Mouse (Mus musculus) heart, embryonic 11.5 days (tissue): ENCODE data around the gene Hsd17b2. TPM values are rescaled to one million over a fixed set of nuclear protein-coding genes. Genes with fewer than 3 reads are reported as not detected.

Source experiments
- ATAC-seq: fragments of 200-750 bp; cut with Nextera tagmentation; replicated peaks from 2 replicates; pipeline ENCODE4 v1.8.0; 2017; ENCODE audit warnings: moderate library complexity; ENCODE audit not compliant: insufficient number of reproducible peaks, low FRiP score, low TSS enrichment
- H3K27ac ChIP-seq: fragments of 300-500 bp; sonication (generic); 2 replicates; pipeline ENCODE4 v1.5.1; 2014; ENCODE audit warnings: mild to moderate bottlenecking, low read depth, low read length
- H3K27me3 ChIP-seq: fragments of 300-500 bp; sonication (generic); 2 replicates; pipeline ENCODE4 v1.6.1; 2014; ENCODE audit warnings: mild to moderate bottlenecking, low read length, mixed read lengths; ENCODE audit not compliant: control insufficient read depth, insufficient read depth
- H3K36me3 ChIP-seq: fragments of 300-500 bp; sonication (generic); 2 replicates; pipeline ENCODE4 v1.6.1; 2014; ENCODE audit warnings: mild to moderate bottlenecking, low read length, moderate library complexity, mixed read lengths; ENCODE audit not compliant: control insufficient read depth, insufficient read depth
- H3K4me1 ChIP-seq: fragments of 300-500 bp; sonication (generic); 2 replicates; pipeline ENCODE4 v1.6.1; 2014; ENCODE audit warnings: low read length; ENCODE audit not compliant: control insufficient read depth, insufficient read depth
- H3K4me2 ChIP-seq: fragments of 300-500 bp; sonication (generic); 2 replicates; pipeline ENCODE4 v1.6.1; 2014; ENCODE audit warnings: mild to moderate bottlenecking, moderate library complexity
- H3K4me3 ChIP-seq: fragments of 300-500 bp; sonication (generic); 2 replicates; pipeline ENCODE4 v1.5.1; 2014; ENCODE audit warnings: low read depth, low read length
- H3K9ac ChIP-seq: fragments of 300-500 bp; sonication (generic); 2 replicates; pipeline ENCODE4 v1.6.1; 2014; ENCODE audit warnings: mild to moderate bottlenecking, low read depth, low read length, moderate library complexity
- H3K9me3 ChIP-seq: fragments of 300-500 bp; sonication (generic); replicated peaks from 2 replicates; pipeline ENCODE4 v1.6.1; 2016; ENCODE audit warnings: low read length; ENCODE audit not compliant: control insufficient read depth
- WGBS: fragments of 180-500 bp; shearing (Covaris S2); extraction: QIAGEN DNeasy Blood & Tissue Kit; methylation state at CpG from one replicate; pipeline ENCODE4 v1.1.7; 2014; ENCODE audit not compliant: insufficient replicate concordance; 5-methylcytosine and 5-hydroxymethylcytosine counted together
- polyA plus RNA-seq: library from polyadenylated mRNA; unstranded; fragments of >200 nt; fragmentation: Nextera tagmentation; extraction: Ambion mirVana; gene quantifications from 2 replicates; pipeline ENCODE4 v1.2.1, GENCODE M21; 2014

Gene Hsd17b2
- polyA plus RNA-seq, 1 experiment from 2014 or later: 0.34 TPM

- H3K9me3 ChIP-seq: no peaks in the 10 kb centered on the region
- no peaks in the 10 kb centered on the region; the same call in 1 of the 2 replicates for H3K4me1 ChIP-seq
- H3K4me3 ChIP-seq: no peak overlapping the region
- no peak overlapping the region for H3K9ac ChIP-seq
- WGBS: 25% methylated on average over 2 of the region's 2 CpGs
- ATAC-seq: no peak
- H3K27me3 ChIP-seq: no peaks in the 10 kb centered on the region
- H3K36me3 ChIP-seq: no peaks in the 10 kb centered on the region
- H3K4me2 ChIP-seq: no peak overlapping the region
- no peak overlapping the region for H3K27ac ChIP-seq
These were observed 45.7 kb downstream of the Hsd17b2 start for GRCm38 (mm10) chr8:117747428-117747827.

GRCm38 (mm10) chr8:117747886-117748730 lies 46.4 kb downstream of the Hsd17b2 start:
- Histone ChIP-seq H3K36me3 (no peaks in the 10 kb centered on the region), H3K4me2 (no peak overlapping the region), H3K4me3 (no peak overlapping the region), H3K27ac (no peak overlapping the region), H3K9me3 (no peaks in the 10 kb centered on the region), H3K4me1 (no peaks in the 10 kb centered on the region), H3K9ac (no peak overlapping the region), H3K27me3 (no peaks in the 10 kb centered on the region)
- WGBS: 69% methylated on average over 9 of the region's 9 CpGs
- ATAC-seq: no peak

- no peaks in the 10 kb centered on the region for H3K9me3 ChIP-seq
- H3K27ac ChIP-seq: no peak overlapping the region
- H3K4me3 ChIP-seq: no peak overlapping the region
- no peaks in the 10 kb centered on the region for H3K4me1 ChIP-seq
- no peaks in the 10 kb centered on the region for H3K36me3 ChIP-seq
- no peak overlapping the region for H3K4me2 ChIP-seq
- ATAC-seq: no peak
- no peak overlapping the region for H3K9ac ChIP-seq
- WGBS: 47% methylated on average over 2 of the region's 2 CpGs
- no peaks in the 10 kb centered on the region for H3K27me3 ChIP-seq
These were observed 47.7 kb downstream of the Hsd17b2 start for GRCm38 (mm10) chr8:117749436-117749835.

GRCm38 (mm10) chr8:117757900-117758299 lies 56.2 kb downstream of the Hsd17b2 start:
- no peak overlapping the region for H3K4me2 ChIP-seq
- H3K9ac ChIP-seq: no peak overlapping the region
- no peaks in the 10 kb centered on the region for H3K36me3 ChIP-seq
- WGBS: 75% methylated on average over 11 of the region's 11 CpGs
- no peaks in the 10 kb centered on the region for H3K27me3 ChIP-seq
- ATAC-seq: no peak
- no peak overlapping the region for H3K4me3 ChIP-seq
- no peak overlapping the region for H3K27ac ChIP-seq
- no peaks in the 10 kb centered on the region for H3K9me3 ChIP-seq
- no peaks in the 10 kb centered on the region for H3K4me1 ChIP-seq

- Histone ChIP-seq H3K4me2 (no peak overlapping the region), H3K9me3 (no peaks in the 10 kb centered on the region), H3K27me3 (no peaks in the 10 kb centered on the region), H3K9ac (no peak overlapping the region), H3K4me3 (no peak overlapping the region), H3K27ac (no peak overlapping the region), H3K36me3 (no peaks in the 10 kb centered on the region), H3K4me1 (no peaks in the 10 kb centered on the region)
- ATAC-seq: no peak
- 62% methylated on average over 6 of the region's 6 CpGs for WGBS
These were observed 61.1 kb downstream of the Hsd17b2 start for GRCm38 (mm10) chr8:117762776-117763175.

GRCm38 (mm10) chr8:117764625-117765024 lies 62.9 kb downstream of the Hsd17b2 start:
- Histone ChIP-seq H3K4me1 (no peaks in the 10 kb centered on the region), H3K27me3 (no peaks in the 10 kb centered on the region), H3K9me3 (no peaks in the 10 kb centered on the region), H3K27ac (no peak overlapping the region), H3K9ac (no peak overlapping the region), H3K4me2 (no peak overlapping the region), H3K4me3 (no peak overlapping the region), H3K36me3 (no peaks in the 10 kb centered on the region)
- no peak for ATAC-seq
- WGBS: 65% methylated on average over 4 of the region's 4 CpGs

GRCm38 (mm10) chr8:117765947-117766346 lies 64.2 kb downstream of the Hsd17b2 start:
- no peak for ATAC-seq
- 11% methylated on average over 5 of the region's 5 CpGs for WGBS

GRCm38 (mm10) chr8:117768971-117769370 lies 67.3 kb downstream of the Hsd17b2 start:
- H3K9me3 ChIP-seq: no peaks in the 10 kb centered on the region

More at GRCm38 (mm10) chr8:117765947-117766346, 64.2 kb downstream of the Hsd17b2 start:
- Histone ChIP-seq H3K9me3 (no peaks in the 10 kb centered on the region), H3K36me3 (no peaks in the 10 kb centered on the region), H3K27ac (no peak overlapping the region), H3K9ac (no peak overlapping the region), H3K4me3 (no peak overlapping the region), H3K27me3 (no peaks in the 10 kb centered on the region), H3K4me1 (no peaks in the 10 kb centered on the region), H3K4me2 (no peak overlapping the region)

More at GRCm38 (mm10) chr8:117768971-117769370, 67.3 kb downstream of the Hsd17b2 start:
- Histone ChIP-seq H3K4me3 (no peak overlapping the region), H3K36me3 (no peaks in the 10 kb centered on the region), H3K4me2 (no peak overlapping the region), H3K4me1 (no peaks in the 10 kb centered on the region), H3K27ac (no peak overlapping the region), H3K9ac (no peak overlapping the region), H3K27me3 (no peaks in the 10 kb centered on the region)
- WGBS: 71% methylated on average over 7 of the region's 7 CpGs
- no peak for ATAC-seq
